Mouse (Mus musculus) kidney, postnatal 0 days (tissue): ENCODE results near the gene Nlrc5. TPM values are rescaled to one million over a fixed set of nuclear protein-coding genes. Genes with fewer than 3 reads are reported as not detected.
"Not testable (repeated sequence)": the region's sequence is repeated elsewhere in the genome, so short reads cannot be mapped to it uniquely, and the experiment has no call there.

Experiments used
- ATAC-seq: fragments of 200-750 bp; cut with Nextera tagmentation; replicated peaks from 2 replicates; pipeline ENCODE4 v1.8.0; 2017; ENCODE audit warnings: low read depth, moderate number of reproducible peaks, moderate TSS enrichment, moderate library complexity; ENCODE audit not compliant: low FRiP score
- DNase-seq: peaks from one replicate; pipeline ENCODE4 v3.0.0-alpha.2; 2016; ENCODE audit warnings: low spot score
- H3K27ac ChIP-seq: fragments of 300-500 bp; sonication (generic); 2 replicates; pipeline ENCODE4 v1.5.1; 2014; ENCODE audit warnings: mild to moderate bottlenecking
- H3K27me3 ChIP-seq: fragments of 300-500 bp; sonication (generic); 2 replicates; pipeline ENCODE4 v1.6.1; 2014; ENCODE audit warnings: low read length, mixed read lengths; ENCODE audit not compliant: insufficient read depth
- H3K36me3 ChIP-seq: fragments of 300-500 bp; sonication (generic); 2 replicates; pipeline ENCODE4 v1.6.1; 2014; ENCODE audit warnings: low read length, mixed read lengths; ENCODE audit not compliant: insufficient read depth
- H3K4me1 ChIP-seq: fragments of 300-500 bp; sonication (generic); replicated peaks from 2 replicates; pipeline ENCODE4 v1.6.1; 2014; ENCODE audit warnings: antibody characterized with exemption, low read length, mixed read lengths; ENCODE audit not compliant: insufficient read depth
- H3K4me2 ChIP-seq: fragments of 300-500 bp; sonication (generic); 2 replicates; pipeline ENCODE4 v1.6.1; 2014; ENCODE audit warnings: mild to moderate bottlenecking, low read length, moderate library complexity, mixed read lengths
- H3K4me3 ChIP-seq: fragments of 300-500 bp; sonication (generic); replicated peaks from 2 replicates; pipeline ENCODE4 v1.5.1; 2014; ENCODE audit warnings: low read depth, low read length
- H3K9ac ChIP-seq: fragments of 300-500 bp; sonication (generic); 2 replicates; pipeline ENCODE4 v1.6.1; 2014; ENCODE audit warnings: low read depth, low read length
- H3K9me3 ChIP-seq: fragments of 300-500 bp; sonication (generic); replicated peaks from 2 replicates; pipeline ENCODE4 v1.6.1; 2016; ENCODE audit warnings: low read length, inconsistent platforms, mixed read lengths
- CTCF ChIP-seq: IDR thresholded peaks from 2 replicates; pipeline ENCODE4 v1.5.1; 2016; ENCODE audit warnings: antibody characterized with exemption, low read depth, mild to moderate bottlenecking, moderate library complexity
- WGBS: fragments of 180-500 bp; shearing (Covaris S2); extraction: QIAGEN DNeasy Blood & Tissue Kit; methylation state at CpG from one replicate; pipeline ENCODE4 v1.1.7; 2014; 5-methylcytosine and 5-hydroxymethylcytosine counted together
- polyA plus RNA-seq: library from polyadenylated mRNA; unstranded; fragments of >200 nt; fragmentation: Nextera tagmentation; extraction: Ambion mirVana; gene quantifications from 2 replicates; pipeline ENCODE4 v1.2.1, GENCODE M21; 2015

Gene Nlrc5
- polyA plus RNA-seq, 1 experiment from 2014 or later, result 0.28 TPM

GRCm38 (mm10) chr8:94396964-94397657 is 37.0 kb upstream of the Nlrc5 start:
- WGBS, result 63% methylated on average over 11 of the region's 11 CpGs
- Histone ChIP-seq H3K27me3 (no peaks in the 10 kb centered on the region), H3K36me3 (peaks cover 31% of the 10 kb centered on the region), H3K4me1 (no peaks in the 10 kb centered on the region), H3K9me3 (no peaks in the 10 kb centered on the region), H3K4me3 (no peak overlapping the region), H3K27ac (no peak overlapping the region), H3K9ac (no peak overlapping the region), H3K4me2 (no peak overlapping the region)
- peak; percentile 86 for TF ChIP-seq CTCF
- DNase-seq (peak; percentile 87), ATAC-seq (peak; percentile 73)

- H3K36me3 ChIP-seq, result peaks cover 19% of the 10 kb centered on the region
- no peaks in the 10 kb centered on the region for H3K4me1 ChIP-seq
- 75% methylated on average over 6 of the region's 6 CpGs for WGBS
- no peak for ATAC-seq
- no peak overlapping the region for H3K27ac ChIP-seq
- no peak overlapping the region for H3K9ac ChIP-seq
- no peaks in the 10 kb centered on the region for H3K27me3 ChIP-seq
- no peak for DNase-seq
- no peaks in the 10 kb centered on the region for H3K9me3 ChIP-seq
- H3K4me2 ChIP-seq, result no peak overlapping the region
- no peak for TF ChIP-seq CTCF
- no peak overlapping the region for H3K4me3 ChIP-seq
Observed at GRCm38 (mm10) chr8:94398587-94398986, 35.6 kb upstream of the Nlrc5 start.

GRCm38 (mm10) chr8:94399361-94399953 is 34.7 kb upstream of the Nlrc5 start:
- no peak overlapping the region for H3K4me3 ChIP-seq
- H3K9ac ChIP-seq, result no peak overlapping the region
- ATAC-seq (no peak), DNase-seq (no peak)
- WGBS, result 78% methylated on average over 3 of the region's 3 CpGs
- no peaks in the 10 kb centered on the region for H3K27me3 ChIP-seq
- no peaks in the 10 kb centered on the region for H3K4me1 ChIP-seq
- peaks cover 12% of the 10 kb centered on the region for H3K36me3 ChIP-seq
- H3K9me3 ChIP-seq, result no peaks in the 10 kb centered on the region
- no peak for TF ChIP-seq CTCF
- H3K27ac ChIP-seq, result no peak overlapping the region
- no peak overlapping the region for H3K4me2 ChIP-seq

GRCm38 (mm10) chr8:94399957-94400356 is 34.2 kb upstream of the Nlrc5 start:
- not testable (repeated sequence) for ATAC-seq, H3K9ac ChIP-seq
- WGBS, result 81% methylated on average over 2 of the region's 2 CpGs

GRCm38 (mm10) chr8:94408443-94409080 is 25.6 kb upstream of the Nlrc5 start:
- no peak overlapping the region for H3K9ac ChIP-seq
- H3K36me3 ChIP-seq, result no peaks in the 10 kb centered on the region
- no peak for ATAC-seq
- TF ChIP-seq CTCF, result no peak
- DNase-seq, result no peak
- no peak overlapping the region for H3K4me3 ChIP-seq
- no peaks in the 10 kb centered on the region for H3K4me1 ChIP-seq
- H3K9me3 ChIP-seq, result no peaks in the 10 kb centered on the region
- 59% methylated on average over 8 of the region's 8 CpGs for WGBS
- no peaks in the 10 kb centered on the region for H3K27me3 ChIP-seq
- no peak overlapping the region for H3K4me2 ChIP-seq
- H3K27ac ChIP-seq, result no peak overlapping the region

More at GRCm38 (mm10) chr8:94399957-94400356, 34.2 kb upstream of the Nlrc5 start:
- not testable (repeated sequence) for H3K4me1 ChIP-seq, H3K27me3 ChIP-seq, DNase-seq, H3K27ac ChIP-seq, H3K4me2 ChIP-seq, H3K4me3 ChIP-seq, H3K36me3 ChIP-seq, H3K9me3 ChIP-seq
- TF ChIP-seq CTCF, result peak; percentile 36

DNA sequence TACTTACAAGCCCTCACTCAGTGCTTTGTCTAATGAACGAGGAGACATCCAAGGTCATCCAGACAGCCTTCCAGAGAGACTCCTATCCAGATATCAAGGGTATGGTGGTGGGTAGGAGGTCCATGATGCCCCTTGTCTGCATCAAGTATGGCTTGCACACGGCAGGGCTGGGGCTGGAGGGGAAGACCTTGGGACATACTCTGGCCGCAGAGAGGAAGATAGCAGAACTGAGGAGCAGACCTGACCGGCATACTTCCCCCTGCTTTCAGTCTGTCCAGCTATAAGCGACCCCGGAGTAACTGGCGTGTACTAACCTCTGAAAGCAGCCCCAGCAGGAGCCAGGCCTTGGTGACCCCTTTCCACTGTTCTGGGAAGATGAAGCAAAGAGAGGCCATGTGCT is 24.6 kb upstream of the Nlrc5 start:
- WGBS, result 88% methylated on average over 7 of the region's 7 CpGs
- no peak overlapping the region for H3K4me2 ChIP-seq
- no peaks in the 10 kb centered on the region for H3K27me3 ChIP-seq
- H3K36me3 ChIP-seq, result no peaks in the 10 kb centered on the region
- H3K4me1 ChIP-seq, result no peaks in the 10 kb centered on the region
- no peaks in the 10 kb centered on the region for H3K9me3 ChIP-seq
- no peak overlapping the region for H3K27ac ChIP-seq
- TF ChIP-seq CTCF, result no peak
- DNase-seq (no peak), ATAC-seq (no peak)
- H3K9ac ChIP-seq, result no peak overlapping the region
- H3K4me3 ChIP-seq, result no peak overlapping the region
